Mouse (Mus musculus) ES-Bruce4 (cell line): ENCODE measurements around the gene Pip4k2a.

Source experiments
- CTCF ChIP-seq: IDR thresholded peaks from one replicate; pipeline ENCODE4 v1.8.1; 2011; ENCODE audit warnings: low read depth, low read length
- EP300 ChIP-seq: IDR thresholded peaks from 2 replicates; pipeline ENCODE4 v1.6.1; 2011; ENCODE audit warnings: low read depth, low read length; ENCODE audit not compliant: insufficient read depth
- POLR2A ChIP-seq: IDR thresholded peaks from one replicate; pipeline ENCODE4 v1.8.1; 2011; ENCODE audit warnings: low read length; ENCODE audit not compliant: insufficient read depth

DNA sequence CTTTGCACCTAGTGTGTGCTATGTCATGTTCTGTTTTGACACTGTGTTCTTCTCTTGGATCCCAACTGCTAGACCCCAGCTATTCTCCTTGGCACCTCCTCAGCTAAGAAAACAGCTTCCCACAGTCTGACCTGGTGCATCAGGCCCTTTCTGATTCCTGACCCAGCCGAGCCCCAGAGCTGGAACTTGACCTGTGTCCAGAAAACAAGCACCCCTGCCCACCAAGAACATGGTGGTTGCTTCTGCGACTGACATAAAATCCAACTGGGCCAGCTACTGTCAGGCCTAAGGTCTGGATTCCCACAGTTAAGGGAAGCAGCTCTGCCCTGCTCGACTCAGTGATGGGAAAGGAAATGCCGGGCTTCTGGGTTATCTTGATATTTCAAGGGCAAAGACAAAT lies 54.6 kb downstream of the Pip4k2a start:
- TF ChIP-seq CTCF (no peak), POLR2A (no peak), EP300 (no peak)
